Mouse (Mus musculus): ENCODE data around the gene Gm10181.
"Not testable (repeated sequence)": the region's sequence is repeated elsewhere in the genome, so short reads cannot be mapped to it uniquely, and the experiment has no call there.

The Gm10181 gene

GRCm38 (mm10) chr9:25089122-25089521, at the start of gene Gm10181:
Gm10181 (plus strand) TSS chr9:25089422.
- no peak for DNase-seq (ENCODE audit: low read depth, low spot score)

GRCm38 (mm10) chr9:25041665-25042064, 47.6 kb upstream of the Gm10181 start:
- peak; percentile 65 for DNase-seq (ENCODE audit: low read depth, low spot score)

GRCm38 (mm10) chr9:25042162-25043111, 46.8 kb upstream of the Gm10181 start:
- no peak for DNase-seq (ENCODE audit: low read depth, low spot score)

GRCm38 (mm10) chr9:25044325-25044724, 44.9 kb upstream of the Gm10181 start:
- no peak for DNase-seq (ENCODE audit: low read depth, low spot score)

- no peak for DNase-seq (ENCODE audit: low read depth, low spot score)
Measured at GRCm38 (mm10) chr9:25048289-25048688, 40.9 kb upstream of the Gm10181 start.

- no peak for DNase-seq (ENCODE audit: low read depth, low spot score)
Measured at GRCm38 (mm10) chr9:25048940-25049339, 40.3 kb upstream of the Gm10181 start.

GRCm38 (mm10) chr9:25051901-25052300, 37.3 kb upstream of the Gm10181 start:
- no peak for DNase-seq (ENCODE audit: low read depth, low spot score)

GRCm38 (mm10) chr9:25055650-25056376, 33.4 kb upstream of the Gm10181 start:
- DNase-seq (ENCODE audit: low read depth, low spot score), result no peak

GRCm38 (mm10) chr9:25058726-25059125, 30.5 kb upstream of the Gm10181 start:
- DNase-seq (ENCODE audit: low read depth, low spot score), result no peak

GRCm38 (mm10) chr9:25072666-25073065, 16.6 kb upstream of the Gm10181 start:
- DNase-seq (ENCODE audit: low read depth, low spot score), result peak; percentile 40

- no peak for DNase-seq (ENCODE audit: low read depth, low spot score)
Measured at GRCm38 (mm10) chr9:25075977-25076376, 13.2 kb upstream of the Gm10181 start.

- no peak for DNase-seq (ENCODE audit: low read depth, low spot score)
Measured at GRCm38 (mm10) chr9:25076505-25076904, 12.7 kb upstream of the Gm10181 start.

- no peak for DNase-seq (ENCODE audit: low read depth, low spot score)
Measured at GRCm38 (mm10) chr9:25090853-25091252, 1.6 kb downstream of the Gm10181 start.

GRCm38 (mm10) chr9:25102881-25103280, 13.7 kb downstream of the Gm10181 start:
- no peak for DNase-seq (ENCODE audit: low read depth, low spot score)

GRCm38 (mm10) chr9:25104638-25105037, 15.4 kb downstream of the Gm10181 start:
- peak; percentile 57 for DNase-seq (ENCODE audit: low read depth, low spot score)

- not testable (repeated sequence) for DNase-seq (ENCODE audit: low read depth, low spot score)
Measured at GRCm38 (mm10) chr9:25123590-25123989, 34.4 kb downstream of the Gm10181 start.

GRCm38 (mm10) chr9:25124048-25124447, 34.8 kb downstream of the Gm10181 start:
- no peak for DNase-seq (ENCODE audit: low read depth, low spot score)

- DNase-seq (ENCODE audit: low read depth, low spot score), result no peak
Measured at GRCm38 (mm10) chr9:25132253-25132652, 43.0 kb downstream of the Gm10181 start.

- DNase-seq (ENCODE audit: low read depth, low spot score), result no peak
Measured at GRCm38 (mm10) chr9:25132920-25133319, 43.7 kb downstream of the Gm10181 start.

- DNase-seq (ENCODE audit: low read depth, low spot score), result no peak
Measured at GRCm38 (mm10) chr9:25138900-25139299, 49.7 kb downstream of the Gm10181 start.
